20 mouse cellular contexts compared by ENCODE assay signal in genomic region chr3:38577890-38578628, GRCm38 (mm10).
DNase-seq lines count a peak whose midpoint lies in the region; ATAC-seq and TF ChIP-seq lines count a peak whose summit lies in the region.
"Had no signal": no experiment of that assay in that cellular context is flagged by ENCODE, and none has a peak within 500 bp of the region (broad histone marks: within the 10 kb centered on the region; RNA-seq: fewer than 3 reads in every experiment).

No protein-coding gene starts in this region.

- no peak for TF ChIP-seq POLR2A in kidney, adult 2 months (IDR thresholded peaks at IDR 0.05; ENCODE audit: low read depth, low read length)

- H3K27ac ChIP-seq in kidney, adult 2 months (ENCODE audit: insufficient read depth, low read depth, low read length) = no peak overlapping the region
- H3K27ac ChIP-seq in intestine, embryonic 15.5 days = no peak overlapping the region
- peak overlapping the region; percentile 46 for H3K27ac ChIP-seq in intestine, postnatal 0 days (ENCODE audit: low read depth, low read length)
- H3K27ac ChIP-seq in stomach, postnatal 0 days (replicated peaks) = no peak overlapping the region
- H3K27ac ChIP-seq: embryonic facial prominence, embryonic 13.5 days; forebrain, embryonic 13.5 days; hindbrain, embryonic 15.5 days had no signal

- no peaks in the 10 kb centered on the region for H3K27me3 ChIP-seq in kidney, adult 2 months (replicated peaks; ENCODE audit: control insufficient read depth, insufficient read depth, low read length)
- no peaks in the 10 kb centered on the region for H3K27me3 ChIP-seq in intestine, embryonic 15.5 days (replicated peaks)
- no peaks in the 10 kb centered on the region for H3K27me3 ChIP-seq in intestine, postnatal 0 days (replicated peaks; ENCODE audit: control insufficient read depth, insufficient read depth, low read length)
- no peaks in the 10 kb centered on the region for H3K27me3 ChIP-seq in stomach, postnatal 0 days (ENCODE audit: control insufficient read depth, insufficient read depth, low read length)
- H3K27me3 ChIP-seq: embryonic facial prominence, embryonic 13.5 days; forebrain, embryonic 13.5 days; heart, embryonic 12.5 days; hindbrain, embryonic 15.5 days had no signal

- H3K4me2 ChIP-seq in intestine, embryonic 15.5 days (replicated peaks) = no peak overlapping the region
- H3K4me2 ChIP-seq in intestine, postnatal 0 days (replicated peaks; ENCODE audit: low read depth) = peak overlapping the region; percentile 41
- H3K4me2 ChIP-seq in stomach, postnatal 0 days (replicated peaks; ENCODE audit: low read depth) = no peak overlapping the region
- H3K4me2 ChIP-seq: embryonic facial prominence, embryonic 13.5 days; forebrain, embryonic 13.5 days; heart, embryonic 12.5 days; hindbrain, embryonic 15.5 days had no signal

- no peaks in the 10 kb centered on the region for H3K36me3 ChIP-seq in kidney, adult 2 months (ENCODE audit: control insufficient read depth, insufficient read depth, low read length)
- no peaks in the 10 kb centered on the region for H3K36me3 ChIP-seq in intestine, embryonic 15.5 days
- no peaks in the 10 kb centered on the region for H3K36me3 ChIP-seq in intestine, postnatal 0 days (ENCODE audit: control insufficient read depth, insufficient read depth)
- no peaks in the 10 kb centered on the region for H3K36me3 ChIP-seq in stomach, postnatal 0 days (ENCODE audit: control insufficient read depth, insufficient read depth, low read length)
- H3K36me3 ChIP-seq: embryonic facial prominence, embryonic 13.5 days; G1E; heart, embryonic 12.5 days; hindbrain, embryonic 15.5 days had no signal

- WGBS in kidney, adult 2 months = 44% methylated on average over 5 of the region's 5 CpGs
- 41% methylated on average over 5 of the region's 5 CpGs for WGBS in intestine, embryonic 15.5 days
- WGBS in intestine, postnatal 0 days = 29% methylated on average over 5 of the region's 5 CpGs
- WGBS in stomach, postnatal 0 days = 40% methylated on average over 5 of the region's 5 CpGs

- no peaks in the 10 kb centered on the region for H3K9me3 ChIP-seq in intestine, embryonic 15.5 days
- H3K9me3 ChIP-seq in intestine, postnatal 0 days (ENCODE audit: control insufficient read depth) = no peaks in the 10 kb centered on the region
- no peaks in the 10 kb centered on the region for H3K9me3 ChIP-seq in stomach, postnatal 0 days (ENCODE audit: control insufficient read depth, low read length)
- H3K9me3 ChIP-seq: embryonic facial prominence, embryonic 13.5 days; forebrain, embryonic 13.5 days; G1E; heart, embryonic 12.5 days; hindbrain, embryonic 15.5 days had no signal

- TF ChIP-seq EP300 in stomach, postnatal 0 days (optimal IDR thresholded peaks at IDR 0.05) = no peak

- peak; percentile 10 for DNase-seq in kidney, adult 2 months
- DNase-seq in kidney, adult 18-20 months = no peak
- DNase-seq in stomach, postnatal 0 days (ENCODE audit: low spot score) = peak; percentile 19
- no peak for DNase-seq in left cerebral cortex, adult 9 months (ENCODE audit: low spot score in 2 of 2)
- DNase-seq in urinary bladder, postnatal 25 days (ENCODE audit: low spot score) = no peak
- DNase-seq: adrenal gland, postnatal 14 days; cerebellum, adult 18-20 months; cerebellum, adult 9-11 months; cerebellum, postnatal 36 days; forebrain, postnatal 0 days; gastrocnemius, postnatal 14 days; heart, postnatal 36 days had no signal

- TF ChIP-seq CTCF in kidney, adult 2 months (conservative IDR thresholded peaks at IDR 0.05; ENCODE audit: insufficient read depth, insufficient read length, low read depth, low read length) = no peak
- TF ChIP-seq CTCF in intestine, postnatal 0 days (IDR thresholded peaks at IDR 0.05; ENCODE audit: low read depth) = no peak
- no peak for TF ChIP-seq CTCF in stomach, postnatal 0 days (IDR thresholded peaks at IDR 0.05; ENCODE audit: low read depth)

- peak; percentile 77 for ATAC-seq in intestine, embryonic 15.5 days
- ATAC-seq in intestine, postnatal 0 days = peak; percentile 90
- peak; percentile 83 for ATAC-seq in stomach, postnatal 0 days (ENCODE audit: low FRiP score, low TSS enrichment)
- ATAC-seq: forebrain, embryonic 13.5 days; forebrain, postnatal 0 days; inflammation-experienced regulatory T-cells, adult 6 months had no signal

- no peaks in the 10 kb centered on the region for H3K4me1 ChIP-seq in kidney, adult 2 months (ENCODE audit: control insufficient read depth, insufficient read depth, low read length)
- H3K4me1 ChIP-seq in intestine, embryonic 15.5 days (replicated peaks) = no peaks in the 10 kb centered on the region
- H3K4me1 ChIP-seq in intestine, postnatal 0 days (replicated peaks; ENCODE audit: control insufficient read depth, insufficient read depth, low read length) = no peaks in the 10 kb centered on the region
- H3K4me1 ChIP-seq in stomach, postnatal 0 days (replicated peaks; ENCODE audit: control insufficient read depth, insufficient read depth) = no peaks in the 10 kb centered on the region
- H3K4me1 ChIP-seq: embryonic facial prominence, embryonic 13.5 days; forebrain, embryonic 13.5 days; heart, embryonic 12.5 days; hindbrain, embryonic 15.5 days had no signal

- H3K4me3 ChIP-seq in kidney, adult 2 months (ENCODE audit: insufficient read depth, low read depth, low read length) = no peak overlapping the region
- no peak overlapping the region for H3K4me3 ChIP-seq in intestine, embryonic 15.5 days (replicated peaks)
- no peak overlapping the region for H3K4me3 ChIP-seq in intestine, postnatal 0 days (ENCODE audit: low read depth, low read length)
- H3K4me3 ChIP-seq in stomach, postnatal 0 days (ENCODE audit: low read depth, low read length) = no peak overlapping the region
- H3K4me3 ChIP-seq: embryonic facial prominence, embryonic 13.5 days; forebrain, embryonic 13.5 days; heart, embryonic 12.5 days; hindbrain, embryonic 15.5 days had no signal

- no peak overlapping the region for H3K9ac ChIP-seq in intestine, embryonic 15.5 days
- H3K9ac ChIP-seq in intestine, postnatal 0 days (ENCODE audit: low read depth, low read length) = no peak overlapping the region
- no peak overlapping the region for H3K9ac ChIP-seq in stomach, postnatal 0 days (ENCODE audit: low read length)
- H3K9ac ChIP-seq: embryonic facial prominence, embryonic 13.5 days; forebrain, embryonic 13.5 days; forebrain, postnatal 0 days; heart, embryonic 12.5 days; hindbrain, embryonic 15.5 days had no signal

Comparison
In these comparisons a context has a peak if more than half of its experiments do, and no peak if none do; other contexts are left out.
1. DNase-seq: peak in kidney, adult 2 months (single experiment) and stomach, postnatal 0 days (single experiment); none in kidney, adult 18-20 months (single experiment), left cerebral cortex, adult 9 months (0 of 2) and urinary bladder, postnatal 25 days (single experiment).
2. Peak in every context shown above with its lines, with median percentiles within 50 percentile points of each other: ATAC-seq.